Mouse (Mus musculus): Measurements from ENCODE around the gene Olfml3. TPM values are rescaled to one million over a fixed set of nuclear protein-coding genes. Genes with fewer than 3 reads are reported as not detected.

Olfml3 gene
- polyA plus RNA-seq, 2 experiments: 1.2 to 1.7 TPM

GRCm38 (mm10) chr3:103745001-103745770 lies 7.4 kb upstream of the Olfml3 start:
- Histone ChIP-seq H3K9ac (replicated peaks) (no peak overlapping the region), H3K27me3 (ENCODE audit: control insufficient read depth, insufficient read depth, low read length) (no peaks in the 10 kb centered on the region), H3K36me3 (replicated peaks; ENCODE audit: control insufficient read depth, insufficient read depth, low read depth) (peaks cover 88% of the 10 kb centered on the region), H3K27ac (no peak overlapping the region), H3K4me1 (replicated peaks; ENCODE audit: control insufficient read depth in 2 of 2, insufficient read depth in 2 of 2, low read length in 1 of 2) (no peaks in the 10 kb centered on the region), H3K4me3 (ENCODE audit: insufficient read depth in 1 of 2, low read depth in 2 of 2, low read length in 2 of 2) (no peak overlapping the region), H3K9me3 (ENCODE audit: control insufficient read depth, low read length) (no peaks in the 10 kb centered on the region), H3K4me2 (ENCODE audit: low read depth) (no peak overlapping the region)
- no peak for DNase-seq (ENCODE audit: low read depth in 3 of 3, low spot score in 3 of 3)
- 86% methylated on average over 14 of the region's 14 CpGs for WGBS (ENCODE audit: insufficient replicate concordance)
- TF ChIP-seq EP300 (IDR thresholded peaks at IDR 0.05; ENCODE audit: low read depth): no peak
- no peak for TF ChIP-seq CTCF (IDR thresholded peaks at IDR 0.05; ENCODE audit: low read depth)
- ATAC-seq (ENCODE audit: insufficient read depth): no peak

- 85% methylated on average over 6 of the region's 6 CpGs for WGBS (ENCODE audit: insufficient replicate concordance)
- TF ChIP-seq CTCF (IDR thresholded peaks at IDR 0.05; ENCODE audit: low read depth): no peak
- no peak for TF ChIP-seq EP300 (IDR thresholded peaks at IDR 0.05; ENCODE audit: low read depth)
- H3K36me3 ChIP-seq (replicated peaks; ENCODE audit: control insufficient read depth, insufficient read depth, low read depth): peaks cover 70% of the 10 kb centered on the region
- H3K9me3 ChIP-seq (ENCODE audit: control insufficient read depth, low read length): no peaks in the 10 kb centered on the region
- H3K4me2 ChIP-seq (ENCODE audit: low read depth): no peak overlapping the region
- ATAC-seq (ENCODE audit: insufficient read depth) (no peak), DNase-seq (ENCODE audit: low read depth in 3 of 3, low spot score in 3 of 3) (no peak)
- H3K4me3 ChIP-seq (ENCODE audit: insufficient read depth in 1 of 2, low read depth in 2 of 2, low read length in 2 of 2): no peak overlapping the region
- no peaks in the 10 kb centered on the region for H3K4me1 ChIP-seq (replicated peaks; ENCODE audit: control insufficient read depth in 2 of 2, insufficient read depth in 2 of 2, low read length in 1 of 2)
- no peaks in the 10 kb centered on the region for H3K27me3 ChIP-seq (ENCODE audit: control insufficient read depth, insufficient read depth, low read length)
- H3K9ac ChIP-seq (replicated peaks): no peak overlapping the region
- H3K27ac ChIP-seq: no peak overlapping the region
These were observed 5.4 kb upstream of the Olfml3 start for GRCm38 (mm10) chr3:103743208-103743607.

- no peaks in the 10 kb centered on the region; a peak in 2 of 4 replicates for H3K4me1 ChIP-seq (replicated peaks; ENCODE audit: control insufficient read depth in 2 of 2, insufficient read depth in 2 of 2, low read length in 1 of 2)
- no peak overlapping the region for H3K4me2 ChIP-seq (ENCODE audit: low read depth)
- ATAC-seq (ENCODE audit: insufficient read depth) (no peak), DNase-seq (ENCODE audit: low read depth in 3 of 3, low spot score in 3 of 3) (no peak)
- no peaks in the 10 kb centered on the region for H3K27me3 ChIP-seq (ENCODE audit: control insufficient read depth, insufficient read depth, low read length)
- H3K36me3 ChIP-seq (replicated peaks; ENCODE audit: control insufficient read depth, insufficient read depth, low read depth): peaks cover 43% of the 10 kb centered on the region
- H3K9me3 ChIP-seq (ENCODE audit: control insufficient read depth, low read length): no peaks in the 10 kb centered on the region
- no peak overlapping the region for H3K27ac ChIP-seq
- TF ChIP-seq EP300 (IDR thresholded peaks at IDR 0.05; ENCODE audit: low read depth) (no peak), CTCF (IDR thresholded peaks at IDR 0.05; ENCODE audit: low read depth) (no peak)
- H3K4me3 ChIP-seq (ENCODE audit: insufficient read depth in 1 of 2, low read depth in 2 of 2, low read length in 2 of 2): no peak overlapping the region
- 71% methylated on average over 5 of the region's 5 CpGs for WGBS (ENCODE audit: insufficient replicate concordance)
- no peak overlapping the region for H3K9ac ChIP-seq (replicated peaks)
These were observed 2.5 kb upstream of the Olfml3 start for GRCm38 (mm10) chr3:103740342-103740741.

DNA sequence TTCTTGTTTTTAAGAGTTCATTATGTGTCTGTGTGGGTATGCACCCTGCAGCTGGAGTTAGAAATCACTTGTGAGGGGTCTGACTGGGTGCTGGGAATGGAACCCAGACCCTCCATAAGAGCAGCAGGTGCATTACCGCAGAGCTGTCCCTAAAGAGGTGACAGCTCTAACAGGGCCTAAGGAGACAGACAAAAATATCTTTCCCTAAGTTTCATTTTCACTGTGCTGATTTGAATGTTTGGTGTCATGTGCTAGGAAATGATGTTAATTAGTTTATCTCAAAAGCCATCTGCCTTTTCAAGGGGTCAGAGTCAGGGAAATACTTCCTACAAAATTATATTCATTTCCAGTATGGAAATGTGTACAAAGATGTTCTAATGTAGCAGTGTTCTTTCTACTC lies 1.5 kb upstream of the Olfml3 start, which contains the start of gene Gm10964:
Gm10964 (plus strand) TSS at position 38 of the 400 bp plus-strand sequence.
- TF ChIP-seq EP300 (IDR thresholded peaks at IDR 0.05; ENCODE audit: low read depth) (no peak), CTCF (IDR thresholded peaks at IDR 0.05; ENCODE audit: low read depth) (no peak)
- ATAC-seq (ENCODE audit: insufficient read depth) (no peak), DNase-seq (ENCODE audit: low read depth in 3 of 3, low spot score in 3 of 3) (no peak)
- H3K36me3 ChIP-seq (replicated peaks; ENCODE audit: control insufficient read depth, insufficient read depth, low read depth): peaks cover 32% of the 10 kb centered on the region
- H3K27ac ChIP-seq: no peak within 1 kb of the TSS
- no peaks in the 10 kb centered on the region; a peak in 2 of 4 replicates for H3K4me1 ChIP-seq (replicated peaks; ENCODE audit: control insufficient read depth in 2 of 2, insufficient read depth in 2 of 2, low read length in 1 of 2)
- peak within 1 kb of the TSS; percentile 18 to 25 for H3K4me3 ChIP-seq (ENCODE audit: insufficient read depth in 1 of 2, low read depth in 2 of 2, low read length in 2 of 2)
- WGBS (ENCODE audit: insufficient replicate concordance): 96% methylated on average over 1 of the region's 1 CpGs
- H3K9me3 ChIP-seq (ENCODE audit: control insufficient read depth, low read length): no peaks in the 10 kb centered on the region
- H3K9ac ChIP-seq (replicated peaks): no peak within 1 kb of the TSS
- H3K4me2 ChIP-seq (ENCODE audit: low read depth): peak within 1 kb of the TSS; percentile 54
- no peaks in the 10 kb centered on the region for H3K27me3 ChIP-seq (ENCODE audit: control insufficient read depth, insufficient read depth, low read length)

DNA sequence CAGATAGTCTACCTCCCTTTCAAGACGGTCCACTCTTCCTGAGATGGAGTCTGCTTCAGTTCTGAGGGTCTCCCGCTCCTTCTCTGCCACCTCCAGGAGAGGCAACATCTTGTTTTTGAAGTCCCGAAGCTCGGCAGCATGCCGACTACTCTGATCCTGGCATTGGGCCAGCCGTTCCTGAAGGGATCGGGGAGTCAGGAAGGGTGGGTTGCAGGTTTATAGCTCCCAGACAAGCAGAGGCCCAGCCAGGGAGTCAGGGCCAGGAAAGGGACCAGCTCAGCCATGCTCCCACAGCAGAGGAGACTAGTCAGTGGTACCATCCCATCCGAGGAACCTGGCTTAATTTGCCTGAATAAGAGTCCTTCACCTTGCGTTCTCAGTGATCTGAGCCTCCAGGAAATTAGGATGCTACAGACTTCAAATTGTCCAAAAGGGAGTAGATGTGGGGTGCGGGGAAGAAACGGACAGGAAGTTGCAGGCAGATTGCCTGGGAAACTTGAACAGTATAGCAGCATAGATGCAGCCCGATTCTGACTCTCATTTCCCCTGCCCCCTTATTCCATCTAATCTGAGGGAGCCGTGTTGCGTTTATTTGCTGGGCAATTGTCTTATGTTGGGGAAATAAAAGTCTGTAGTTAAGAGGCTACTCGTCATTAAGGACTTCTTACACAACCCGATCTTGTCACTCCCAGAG lies 593 bp downstream of the Olfml3 start:
- no peak for TF ChIP-seq EP300 (IDR thresholded peaks at IDR 0.05; ENCODE audit: low read depth)
- no peaks in the 10 kb centered on the region for H3K27me3 ChIP-seq (ENCODE audit: control insufficient read depth, insufficient read depth, low read length)
- H3K4me1 ChIP-seq (replicated peaks; ENCODE audit: control insufficient read depth in 2 of 2, insufficient read depth in 2 of 2, low read length in 1 of 2): no peaks in the 10 kb centered on the region; a peak in 2 of 4 replicates
- no peak for ATAC-seq (ENCODE audit: insufficient read depth)
- no peak for DNase-seq (ENCODE audit: low read depth in 3 of 3, low spot score in 3 of 3)
- no peak overlapping the region for H3K9ac ChIP-seq (replicated peaks)
- H3K4me3 ChIP-seq (ENCODE audit: insufficient read depth in 1 of 2, low read depth in 2 of 2, low read length in 2 of 2): peak overlapping the region in 1 of 2 experiments; percentile 27; a peak in 1 of 4 replicates
- 78% methylated on average over 16 of the region's 16 CpGs for WGBS (ENCODE audit: insufficient replicate concordance)
- peaks cover 16% of the 10 kb centered on the region for H3K36me3 ChIP-seq (replicated peaks; ENCODE audit: control insufficient read depth, insufficient read depth, low read depth)
- no peak overlapping the region; the same call in 1 of the 2 replicates for H3K4me2 ChIP-seq (ENCODE audit: low read depth)
- no peak overlapping the region for H3K27ac ChIP-seq
- no peaks in the 10 kb centered on the region for H3K9me3 ChIP-seq (ENCODE audit: control insufficient read depth, low read length)
